Mouse (Mus musculus) hematopoietic stem cell, adult 5-6 weeks (primary cell): Measurements from ENCODE around the gene Adamts6. TPM values are rescaled to one million over a fixed set of nuclear protein-coding genes. Genes with fewer than 3 reads are reported as not detected.

Source experiments
- ATAC-seq, 2 experiments: fragments of 125-278 bp in 1 of 2; replicated peaks in 1 of 2; 2 replicates each; pipeline ENCODE4 v1.8.0; 2016 to 2017; ENCODE audit warnings: inconsistent platforms in 2 of 2, mild to moderate bottlenecking in 2 of 2, moderate number of reproducible peaks in 2 of 2, low read depth in 1 of 2, moderate TSS enrichment in 1 of 2; ENCODE audit not compliant: low FRiP score in 2 of 2, poor library complexity in 2 of 2, severe bottlenecking in 2 of 2, insufficient read depth in 1 of 2, low TSS enrichment in 1 of 2
- total RNA-seq: library from RNA; stranded (forward); fragments of 172-1452, 232-1000 nt; gene quantifications from 2 replicates; pipeline ENCODE4 v1.2.3, GENCODE M21; 2017

Adamts6 gene
- total RNA-seq, 1 experiment from 2014 or later = 7.8 TPM

GRCm38 (mm10) chr13:104531841-104532240 is 244.2 kb downstream of the Adamts6 start:
- ATAC-seq = no peak

GRCm38 (mm10) chr13:104532723-104533122 is 245.1 kb downstream of the Adamts6 start:
- no peak for ATAC-seq

- no peak for ATAC-seq
These were observed 246.3 kb downstream of the Adamts6 start for GRCm38 (mm10) chr13:104533806-104534495.

- ATAC-seq = no peak
These were observed 253.3 kb downstream of the Adamts6 start for GRCm38 (mm10) chr13:104540861-104541398.

GRCm38 (mm10) chr13:104542123-104542758 is 254.6 kb downstream of the Adamts6 start:
- peak in 1 of 2 experiments; percentile 12; a peak in 1 of 4 replicates for ATAC-seq

GRCm38 (mm10) chr13:104542759-104543141 is 255.1 kb downstream of the Adamts6 start:
- ATAC-seq = no peak

Other genes with a start within 250 kb of the Adamts6 start
- 21.4 and 24.6 TPM in 2 replicates for gene Nln, start 178.2 kb upstream of the Adamts6 start, total RNA-seq
- not detected in 2 replicates for gene Sgtb, start 178.1 kb upstream of the Adamts6 start, total RNA-seq
- gene Trappc13, start 109.4 kb upstream of the Adamts6 start, total RNA-seq = 71.1 and 83.5 TPM in 2 replicates
- gene Trim23, start 109.0 kb upstream of the Adamts6 start, total RNA-seq = 33.5 and 43.5 TPM in 2 replicates
- 92.4 and 96.9 TPM in 2 replicates for gene Cenpk, start 59.2 kb upstream of the Adamts6 start, total RNA-seq
- gene Ppwd1, start 59.0 kb upstream of the Adamts6 start, total RNA-seq = 39.8 and 39.9 TPM in 2 replicates